11 mouse cellular contexts compared by ENCODE assay signal in genomic region chr9:110529002-110529737, GRCm38 (mm10). TPM values are rescaled to one million over a fixed set of nuclear protein-coding genes. Genes with fewer than 3 reads are reported as not detected.
A peak's percentile ranks its signal among the peaks of the same experiment; 100 is the strongest.
DNase-seq lines count a peak whose midpoint lies in the region; ATAC-seq and TF ChIP-seq lines count a peak whose summit lies in the region.
"Had no signal": no experiment of that assay in that cellular context is flagged by ENCODE, and none has a peak within 500 bp of the region (broad histone marks: within the 10 kb centered on the region; RNA-seq: fewer than 3 reads in every experiment).

No protein-coding gene starts in this region.

- dilution Hi-C loops in CH12.LX (cut with MboI; ENCODE audit: extremely low pct_ligation_motif_present, extremely low pct_unique_long_range_greater_than_20kb, low sequenced_read_pairs): no loop called here

- TF ChIP-seq CTCF in CH12.LX (conservative IDR thresholded peaks at IDR 0.05 in 1 of 2, IDR thresholded peaks at IDR 0.05 in 1 of 2; ENCODE audit: low read depth in 2 of 2, low read length in 2 of 2): no peak

- in situ Hi-C loops in CH12.LX (cut with MboI; ENCODE audit: low pct_ligation_motif_present, low pct_unique_long_range_greater_than_20kb, low sequenced_read_pairs): loop anchor here (10.0 kb wide), 1 partner anchor 54 kb away; the partner anchor contains the start of genes Kif9 and Klhl18

- no peak overlapping the region for H3K27ac ChIP-seq in CH12.LX (ENCODE audit: insufficient read depth, low read depth)
- no peak overlapping the region for H3K27ac ChIP-seq in kidney, embryonic 16.5 days (ENCODE audit: low read length)
- H3K27ac ChIP-seq: heart, embryonic 15.5 days; intestine, embryonic 15.5 days; limb, embryonic 13.5 days had no signal

- DNase-seq in heart, adult 11 months: peak; percentile 90
- no peak for DNase-seq in heart, postnatal 4 days
- DNase-seq in CH12.LX (ENCODE audit: extremely low read depth) (peak; percentile 85), ZHBTc4 (ENCODE audit: low read depth, low spot score) (peak; percentile 95), liver (peak; percentile 66)
- no peak for DNase-seq in layer of hippocampus, adult 9-10 months (ENCODE audit: low spot score)

- H3K4me2 ChIP-seq in CH12.LX (ENCODE audit: insufficient read depth, low read depth, poor library complexity, severe bottlenecking): no peak overlapping the region
- no peak overlapping the region for H3K4me2 ChIP-seq in kidney, embryonic 16.5 days (replicated peaks; ENCODE audit: low read depth, low read length)
- H3K4me2 ChIP-seq: heart, embryonic 15.5 days; intestine, embryonic 15.5 days; limb, embryonic 13.5 days had no signal

- no peak for ATAC-seq in kidney, embryonic 16.5 days (ENCODE audit: low FRiP score, low TSS enrichment)
- ATAC-seq in frontal cortex, adult (ENCODE audit: low TSS enrichment): no peak
- ATAC-seq: intestine, embryonic 15.5 days had no signal

- H3K9me3 ChIP-seq in CH12.LX (replicated peaks; ENCODE audit: low read length): no peaks in the 10 kb centered on the region
- no peaks in the 10 kb centered on the region for H3K9me3 ChIP-seq in kidney, embryonic 16.5 days (ENCODE audit: low read length)
- H3K9me3 ChIP-seq: heart, embryonic 15.5 days; intestine, embryonic 15.5 days; limb, embryonic 13.5 days had no signal

- TF ChIP-seq POLR2A in CH12.LX (IDR thresholded peaks at IDR 0.05; ENCODE audit: low read depth, low read length): peak; percentile 53

- no peaks in the 10 kb centered on the region for H3K27me3 ChIP-seq in CH12.LX (replicated peaks)
- H3K27me3 ChIP-seq in kidney, embryonic 16.5 days (ENCODE audit: insufficient read depth, low read length): no peaks in the 10 kb centered on the region
- H3K27me3 ChIP-seq: heart, embryonic 15.5 days; intestine, embryonic 15.5 days; limb, embryonic 13.5 days had no signal

- H3K9ac ChIP-seq in CH12.LX (ENCODE audit: insufficient read depth, low read depth): no peak overlapping the region
- H3K9ac ChIP-seq in kidney, embryonic 16.5 days (replicated peaks; ENCODE audit: low read length): no peak overlapping the region
- H3K9ac ChIP-seq: heart, embryonic 15.5 days; intestine, embryonic 15.5 days; limb, embryonic 13.5 days had no signal

- no peak for TF ChIP-seq RAD21 in CH12.LX (IDR thresholded peaks at IDR 0.05; ENCODE audit: low read depth, low read length)

- H3K4me1 ChIP-seq in CH12.LX (ENCODE audit: control insufficient read depth in 1 of 2, insufficient read depth in 2 of 2): peaks cover 3 to 25% of the 10 kb centered on the region in 2 experiments; a peak in 2 of 4 replicates
- H3K4me1 ChIP-seq in kidney, embryonic 16.5 days (ENCODE audit: insufficient read depth, low read length): peaks cover 10% of the 10 kb centered on the region

- 58% methylated on average over 9 of the region's 9 CpGs for WGBS in kidney, embryonic 16.5 days

- H3K36me3 ChIP-seq in CH12.LX (replicated peaks in 1 of 2; ENCODE audit: control insufficient read depth in 1 of 2, insufficient read depth in 1 of 2, low read length in 1 of 2): peaks cover 0 to 3% of the 10 kb centered on the region in 2 experiments
- no peaks in the 10 kb centered on the region for H3K36me3 ChIP-seq in kidney, embryonic 16.5 days (ENCODE audit: insufficient read depth, low read length)
- H3K36me3 ChIP-seq: heart, embryonic 15.5 days; intestine, embryonic 15.5 days; limb, embryonic 13.5 days had no signal

- H3K4me3 ChIP-seq in CH12.LX (replicated peaks in 1 of 3; ENCODE audit: low read depth in 2 of 3, low read length in 2 of 3, poor library complexity in 1 of 3): peak overlapping the region in 2 of 3 experiments; percentile 1 to 87
- no peak overlapping the region for H3K4me3 ChIP-seq in kidney, embryonic 16.5 days (ENCODE audit: low read length)
- H3K4me3 ChIP-seq: heart, embryonic 15.5 days; intestine, embryonic 15.5 days; limb, embryonic 13.5 days had no signal

- peaks cover 17% of the 10 kb centered on the region for H3K79me2 ChIP-seq in CH12.LX (replicated peaks; ENCODE audit: control insufficient read depth, extremely low read depth, insufficient read depth, poor library complexity, severe bottlenecking)

- TF ChIP-seq EP300 in CH12.LX (IDR thresholded peaks at IDR 0.05; ENCODE audit: low read length): no peak

TF ChIP-seq in CH12.LX, 34 proteins besides CTCF, POLR2A, EP300 and RAD21:
- TF ChIP-seq ZNF384 (IDR thresholded peaks at IDR 0.05; ENCODE audit: low read depth, low read length): peak; percentile 55
- TF ChIP-seq MAZ (IDR thresholded peaks at IDR 0.05; ENCODE audit: low read depth, low read length): no peak
- TF ChIP-seq HCFC1 (IDR thresholded peaks at IDR 0.05; ENCODE audit: low read depth, low read length): no peak
- no peak for TF ChIP-seq MEF2A (IDR thresholded peaks at IDR 0.05; ENCODE audit: borderline replicate concordance, low read depth, low read length)
- no peak for TF ChIP-seq JUND (conservative IDR thresholded peaks at IDR 0.05; ENCODE audit: low read depth, low read length)
- no peak for TF ChIP-seq NRF1 (IDR thresholded peaks at IDR 0.05; ENCODE audit: low read depth, low read length)
- no peak for TF ChIP-seq SMC3 (IDR thresholded peaks at IDR 0.05; ENCODE audit: low read depth, low read length)
- TF ChIP-seq MAFK (IDR thresholded peaks at IDR 0.05; ENCODE audit: insufficient replicate concordance, low read length): no peak
- TF ChIP-seq TBP (conservative IDR thresholded peaks at IDR 0.05; ENCODE audit: low read depth, low read length): 0 out of 2 replicates have a peak, but pooled peaks have one; percentile 36
- TF ChIP-seq USF1 (IDR thresholded peaks at IDR 0.05; ENCODE audit: low read depth, low read length): no peak
- no peak for TF ChIP-seq USF2 (conservative IDR thresholded peaks at IDR 0.05; ENCODE audit: low read depth, low read length)
- TF ChIP-seq POLR2AphosphoS2 (IDR thresholded peaks at IDR 0.05; ENCODE audit: low read depth, low read length): no peak

RNA-seq across cellular contexts. Expression of gene Setd2, which starts 3.2 kb away (rescaled TPM):
- total RNA-seq in heart, postnatal 4 days (2021): 10 to 100 TPM; 63.1 to 69.2 TPM
- total RNA-seq in CH12.LX (2012; rRNA removed) (34.9 and 35.8 TPM in 2 replicates), CH12.LX (2014; rRNA removed) (35.5 and 41.6 TPM in 2 replicates)
- 87.1 and 104 TPM in 2 replicates for polyA plus RNA-seq in CH12.LX (2012; ENCODE audit: insufficient read length, low read depth)
- polyA plus RNA-seq in kidney, embryonic 16.5 days (2015; fragmentation: Nextera tagmentation; extraction: Ambion mirVana): 30.6 and 35.8 TPM in 2 replicates

RNA-seq across cellular contexts. Expression of gene Kif9, which starts 52.4 kb away (rescaled TPM):
- total RNA-seq in heart, postnatal 4 days (2021): under 1 TPM; 0.20 to 0.29 TPM
- total RNA-seq in CH12.LX (2012; rRNA removed): 1.2 and 1.8 TPM in 2 replicates
- total RNA-seq in CH12.LX (2014; rRNA removed): 1.1 and 1.6 TPM in 2 replicates
- polyA plus RNA-seq in CH12.LX (2012; ENCODE audit: insufficient read length, low read depth): 1.2 and 1.8 TPM in 2 replicates
- polyA plus RNA-seq in kidney, embryonic 16.5 days (2015; fragmentation: Nextera tagmentation; extraction: Ambion mirVana): 1.4 and 1.7 TPM in 2 replicates

RNA-seq across cellular contexts. Expression of gene Klhl18, which starts 52.7 kb away (rescaled TPM):
- total RNA-seq in heart, postnatal 4 days (2021): 10 to 100 TPM; 11.2 to 12.9 TPM
- 4.4 and 4.8 TPM in 2 replicates for total RNA-seq in CH12.LX (2012; rRNA removed)
- total RNA-seq in CH12.LX (2014; rRNA removed): 3.0 and 3.5 TPM in 2 replicates
- polyA plus RNA-seq in CH12.LX (2012; ENCODE audit: insufficient read length, low read depth): 10.1 and 10.2 TPM in 2 replicates
- polyA plus RNA-seq in kidney, embryonic 16.5 days (2015; fragmentation: Nextera tagmentation; extraction: Ambion mirVana): 9.3 and 11.6 TPM in 2 replicates

Comparison
In these comparisons a context has a peak if more than half of its experiments do, and no peak if none do; other contexts are left out.
1. DNase-seq: peak in heart, adult 11 months (single experiment), CH12.LX (single experiment), ZHBTc4 (single experiment) and liver (single experiment); none in heart, postnatal 4 days (single experiment) and layer of hippocampus, adult 9-10 months (single experiment).